ENCODE assay signal across 13 mouse cellular contexts in genomic region chr7:143612215-143612614, GRCm38 (mm10). TPM values are rescaled to one million over a fixed set of nuclear protein-coding genes. Genes with fewer than 3 reads are reported as not detected.
DNase-seq lines count a peak whose midpoint lies in the region; ATAC-seq and TF ChIP-seq lines count a peak whose summit lies in the region.
"Had no signal": no experiment of that assay in that cellular context is flagged by ENCODE, and none has a peak within 500 bp of the region (broad histone marks: within the 10 kb centered on the region; RNA-seq: fewer than 3 reads in every experiment).

No protein-coding gene starts in this region.

- intact Hi-C loops in gastrocnemius, adult 2 months (cut with DNase I), result no loop called here

- no peaks in the 10 kb centered on the region for H3K9me3 ChIP-seq in lung, postnatal 0 days (ENCODE audit: low read length)

- no peak overlapping the region for H3K27ac ChIP-seq in gastrocnemius, adult 2 months
- H3K27ac ChIP-seq in lung, postnatal 0 days (ENCODE audit: low read length), result no peak overlapping the region

- H3K27me3 ChIP-seq in lung, postnatal 0 days (replicated peaks; ENCODE audit: insufficient read depth, low read length), result no peaks in the 10 kb centered on the region

- ATAC-seq in lung, postnatal 0 days, result no peak

- DNase-seq in gastrocnemius, adult 2 months, result no peak
- DNase-seq in gastrocnemius, adult 8-10 months (ENCODE audit: low spot score in 2 of 2), result no peak
- DNase-seq in lung, postnatal 0 days (ENCODE audit: low spot score), result no peak
- no peak for DNase-seq in lung, postnatal 14 days
- peak; percentile 26 for DNase-seq in MEL-GATA-1-ER (ENCODE audit: extremely low read depth, low read depth)
- peak; percentile 56 for DNase-seq in naive thymus-derived CD4-positive, alpha-beta T cell, adult 2 months (ENCODE audit: low read depth)
- no peak for DNase-seq in ovary, postnatal 36 days (ENCODE audit: low spot score)
- DNase-seq in right cerebral cortex, postnatal 10 days (ENCODE audit: low spot score in 2 of 2), result no peak
- DNase-seq: cerebellum, postnatal 25 days; gastrocnemius, postnatal 36 days; kidney, postnatal 14 days had no signal

- H3K4me3 ChIP-seq in gastrocnemius, adult 2 months, result no peak overlapping the region
- no peak overlapping the region for H3K4me3 ChIP-seq in lung, postnatal 0 days (ENCODE audit: low read depth, low read length)
- H3K4me3 ChIP-seq: megakaryocyte, embryonic 14.5 days had no signal

- no peaks in the 10 kb centered on the region for H3K36me3 ChIP-seq in lung, postnatal 0 days (ENCODE audit: insufficient read depth, low read length)

- TF ChIP-seq CTCF in gastrocnemius, adult 2 months (IDR thresholded peaks at IDR 0.05), result peak; percentile 46
- TF ChIP-seq CTCF in lung, postnatal 0 days (IDR thresholded peaks at IDR 0.05), result peak; percentile 53

- H3K4me1 ChIP-seq in lung, postnatal 0 days (ENCODE audit: insufficient read depth, low read depth, low read length), result no peaks in the 10 kb centered on the region

- TF ChIP-seq EP300 in lung, postnatal 0 days (IDR thresholded peaks at IDR 0.05), result no peak

- 53% methylated on average over 3 of the region's 3 CpGs for WGBS in lung, postnatal 0 days

- no peak overlapping the region for H3K4me2 ChIP-seq in lung, postnatal 0 days (replicated peaks; ENCODE audit: low read depth, low read length)

- H3K9ac ChIP-seq in lung, postnatal 0 days (replicated peaks; ENCODE audit: low read depth), result no peak overlapping the region

RNA-seq across cellular contexts. Expression of gene Cars, which starts 12.3 kb away (rescaled TPM):
- 10 to 100 TPM; 37.2 to 42.3 TPM for total RNA-seq in gastrocnemius, adult 2 months (2021)
- total RNA-seq in gastrocnemius, adult 8-10 months (2022), result 10 to 100 TPM; 31.9 to 41.9 (median 38.4) TPM
- 24.4 and 26.4 TPM in 2 replicates for polyA plus RNA-seq in lung, postnatal 0 days (2015; fragmentation: Nextera tagmentation; extraction: Ambion mirVana)

RNA-seq across cellular contexts. Expression of gene Tnfrsf26, which starts 16.3 kb away (rescaled TPM):
- total RNA-seq in gastrocnemius, adult 2 months (2021), result under 1 TPM; 0.17 to 0.23 TPM
- total RNA-seq in gastrocnemius, adult 8-10 months (2022), result under 1 TPM; 0.07 to 0.21 (median 0.14) TPM
- 1.0 and 1.2 TPM in 2 replicates for polyA plus RNA-seq in lung, postnatal 0 days (2015; fragmentation: Nextera tagmentation; extraction: Ambion mirVana)
- polyA plus RNA-seq: neural tube, embryonic 14.5 days had no signal

RNA-seq across cellular contexts. Expression of gene Tnfrsf22, which starts 37.2 kb away (rescaled TPM):
- 1 to 10 TPM in 1 of 2 experiments, under 1 TPM in 1; 0.97 to 2.1 TPM for total RNA-seq in gastrocnemius, adult 2 months (2021)
- total RNA-seq in gastrocnemius, adult 8-10 months (2022), result 1 to 10 TPM; 1.2 to 2.8 (median 1.7) TPM
- polyA plus RNA-seq in lung, postnatal 0 days (2015; fragmentation: Nextera tagmentation; extraction: Ambion mirVana), result 4.6 and 5.3 TPM in 2 replicates

Comparison
In these comparisons a context has a peak if more than half of its experiments do, and no peak if none do; other contexts are left out.
1. DNase-seq: peak in MEL-GATA-1-ER (single experiment) and naive thymus-derived CD4-positive, alpha-beta T cell, adult 2 months (single experiment); none in gastrocnemius, adult 2 months (single experiment), gastrocnemius, adult 8-10 months (0 of 2), lung, postnatal 0 days (single experiment), lung, postnatal 14 days (single experiment), ovary, postnatal 36 days (single experiment) and right cerebral cortex, postnatal 10 days (0 of 2).